Comparison of ENCODE assay signal across 18 mouse cellular contexts in the genomic region with DNA sequence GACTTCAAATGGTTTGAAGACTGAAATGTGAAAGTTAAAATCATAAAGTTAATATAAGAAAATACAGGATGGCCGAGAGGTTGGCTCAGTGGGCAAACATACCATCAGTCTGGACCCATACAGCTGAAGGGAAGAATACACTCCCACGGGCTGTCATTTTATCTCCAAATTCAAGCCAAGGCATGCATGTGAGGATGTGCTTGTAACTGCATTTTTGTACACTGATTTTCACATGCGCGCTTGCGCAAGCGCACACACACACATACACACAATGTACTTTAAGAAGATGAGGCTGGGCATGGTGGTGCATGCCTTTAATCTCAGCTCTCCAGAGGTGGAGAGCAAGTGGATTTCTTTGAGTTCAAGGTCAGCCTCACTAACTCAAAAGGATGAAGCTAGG. TPM values are rescaled to one million over a fixed set of nuclear protein-coding genes. Genes with fewer than 3 reads are reported as not detected.
A peak's percentile ranks its signal among the peaks of the same experiment; 100 is the strongest.
DNase-seq lines count a peak whose midpoint lies in the region; ATAC-seq and TF ChIP-seq lines count a peak whose summit lies in the region.
"Had no signal": no experiment of that assay in that cellular context is flagged by ENCODE, and none has a peak within 500 bp of the region (broad histone marks: within the 10 kb centered on the region; RNA-seq: fewer than 3 reads in every experiment).

No protein-coding gene starts in this region.

- no peaks in the 10 kb centered on the region for H3K4me1 ChIP-seq in kidney, embryonic 15.5 days
- H3K4me1 ChIP-seq in lung, embryonic 14.5 days (ENCODE audit: insufficient read depth): no peaks in the 10 kb centered on the region
- no peaks in the 10 kb centered on the region for H3K4me1 ChIP-seq in lung, postnatal 0 days (ENCODE audit: insufficient read depth, low read depth, low read length)
- peaks cover 4% of the 10 kb centered on the region; the same call in 1 of the 2 replicates for H3K4me1 ChIP-seq in intestine, embryonic 16.5 days (ENCODE audit: control insufficient read depth, insufficient read depth, low read length)
- H3K4me1 ChIP-seq: forebrain, embryonic 13.5 days; heart, embryonic 13.5 days had no signal

- H3K27me3 ChIP-seq in kidney, embryonic 15.5 days: no peaks in the 10 kb centered on the region
- H3K27me3 ChIP-seq in lung, embryonic 14.5 days (ENCODE audit: insufficient read depth, low read length): no peaks in the 10 kb centered on the region
- no peaks in the 10 kb centered on the region for H3K27me3 ChIP-seq in lung, postnatal 0 days (replicated peaks; ENCODE audit: insufficient read depth, low read length)
- no peaks in the 10 kb centered on the region for H3K27me3 ChIP-seq in intestine, embryonic 16.5 days (replicated peaks; ENCODE audit: control insufficient read depth, insufficient read depth, low read length)
- H3K27me3 ChIP-seq: forebrain, embryonic 13.5 days; heart, embryonic 13.5 days had no signal

- peaks cover 40% of the 10 kb centered on the region for H3K36me3 ChIP-seq in kidney, embryonic 15.5 days
- H3K36me3 ChIP-seq in lung, embryonic 14.5 days (ENCODE audit: insufficient read depth): peaks cover 36% of the 10 kb centered on the region
- H3K36me3 ChIP-seq in lung, postnatal 0 days (ENCODE audit: insufficient read depth, low read length): peaks cover 6% of the 10 kb centered on the region; the same call in 1 of the 2 replicates
- peaks cover 15% of the 10 kb centered on the region for H3K36me3 ChIP-seq in intestine, embryonic 16.5 days (ENCODE audit: control insufficient read depth, insufficient read depth, low read length)

- H3K27ac ChIP-seq in kidney, embryonic 15.5 days: peak overlapping the region; percentile 33
- peak overlapping the region; percentile 26; the same call in 1 of the 2 replicates for H3K27ac ChIP-seq in lung, embryonic 14.5 days (ENCODE audit: low read depth)
- no peak overlapping the region for H3K27ac ChIP-seq in lung, postnatal 0 days (ENCODE audit: low read length)
- 0 out of 2 replicates have a peak overlapping the region, but pooled peaks have one; percentile 0 for H3K27ac ChIP-seq in intestine, embryonic 16.5 days (ENCODE audit: low read length)
- H3K27ac ChIP-seq: forebrain, embryonic 13.5 days; heart, embryonic 13.5 days; hindbrain, postnatal 0 days had no signal

- H3K9me3 ChIP-seq in kidney, embryonic 15.5 days (replicated peaks): no peaks in the 10 kb centered on the region
- no peaks in the 10 kb centered on the region for H3K9me3 ChIP-seq in lung, embryonic 14.5 days (ENCODE audit: low read depth, low read length)
- no peaks in the 10 kb centered on the region for H3K9me3 ChIP-seq in lung, postnatal 0 days (ENCODE audit: low read length)
- no peaks in the 10 kb centered on the region for H3K9me3 ChIP-seq in intestine, embryonic 16.5 days (ENCODE audit: control insufficient read depth, low read length)
- H3K9me3 ChIP-seq: forebrain, embryonic 13.5 days; heart, embryonic 13.5 days had no signal

- no peak overlapping the region for H3K4me2 ChIP-seq in kidney, embryonic 15.5 days
- H3K4me2 ChIP-seq in lung, embryonic 14.5 days: no peak overlapping the region
- H3K4me2 ChIP-seq in lung, postnatal 0 days (replicated peaks; ENCODE audit: low read depth, low read length): no peak overlapping the region
- H3K4me2 ChIP-seq in intestine, embryonic 16.5 days (ENCODE audit: low read depth, low read length): no peak overlapping the region
- H3K4me2 ChIP-seq: forebrain, embryonic 13.5 days; heart, embryonic 13.5 days had no signal

- TF ChIP-seq EP300 in lung, postnatal 0 days (IDR thresholded peaks at IDR 0.05): no peak

- TF ChIP-seq CTCF in lung, embryonic 14.5 days (IDR thresholded peaks at IDR 0.05; ENCODE audit: low read depth): no peak
- TF ChIP-seq CTCF in lung, postnatal 0 days (IDR thresholded peaks at IDR 0.05): no peak

- H3K9ac ChIP-seq in kidney, embryonic 15.5 days: no peak overlapping the region
- no peak overlapping the region for H3K9ac ChIP-seq in lung, embryonic 14.5 days
- H3K9ac ChIP-seq in lung, postnatal 0 days (replicated peaks; ENCODE audit: low read depth): no peak overlapping the region
- no peak overlapping the region for H3K9ac ChIP-seq in intestine, embryonic 16.5 days (ENCODE audit: low read depth, low read length)
- H3K9ac ChIP-seq: forebrain, embryonic 13.5 days; heart, embryonic 13.5 days had no signal

- ATAC-seq in kidney, embryonic 15.5 days (replicated peaks; ENCODE audit: low FRiP score): no peak
- no peak for ATAC-seq in lung, embryonic 14.5 days (ENCODE audit: insufficient read depth)
- no peak for ATAC-seq in lung, postnatal 0 days
- 0 out of 2 replicates have a peak, but pooled peaks have one; percentile 11 for ATAC-seq in intestine, embryonic 16.5 days
- ATAC-seq: forebrain, embryonic 13.5 days; hindbrain, postnatal 0 days had no signal

- no peak overlapping the region for H3K4me3 ChIP-seq in kidney, embryonic 15.5 days (replicated peaks)
- H3K4me3 ChIP-seq in lung, embryonic 14.5 days (ENCODE audit: low read depth, low read length): no peak overlapping the region
- no peak overlapping the region for H3K4me3 ChIP-seq in lung, postnatal 0 days (ENCODE audit: low read depth, low read length)
- no peak overlapping the region for H3K4me3 ChIP-seq in intestine, embryonic 16.5 days (ENCODE audit: low read length)
- H3K4me3 ChIP-seq: erythroblast, embryonic 14.5 days; forebrain, embryonic 13.5 days; heart, embryonic 13.5 days had no signal

- 92% methylated on average over 6 of the region's 6 CpGs for WGBS in kidney, embryonic 15.5 days
- 83% methylated on average over 6 of the region's 6 CpGs for WGBS in lung, embryonic 14.5 days
- 88% methylated on average over 6 of the region's 6 CpGs for WGBS in lung, postnatal 0 days
- WGBS in intestine, embryonic 16.5 days: 87% methylated on average over 6 of the region's 6 CpGs

- DNase-seq in kidney, adult 8-10 months: no peak
- DNase-seq in lung, embryonic 14.5 days: no peak
- DNase-seq in lung, postnatal 0 days (ENCODE audit: low spot score): no peak
- no peak for DNase-seq in thymus, postnatal 0 days (ENCODE audit: low spot score)
- DNase-seq in adrenal gland, adult 8-10 months: no peak
- DNase-seq: cerebellum, adult 11 months; cerebellum, adult 9-11 months; heart, postnatal 14 days; layer of hippocampus, adult 9-11 months; midbrain, embryonic 14.5 days; thymus, adult 18-20 months; thymus, postnatal 4 days had no signal

RNA-seq across cellular contexts. Expression of a gene that starts 8.2 kb away (rescaled TPM):
- 25.2 and 25.6 TPM in 2 replicates for polyA plus RNA-seq in kidney, embryonic 15.5 days (2015; fragmentation: Nextera tagmentation; extraction: Ambion mirVana)
- 20.0 and 20.1 TPM in 2 replicates for polyA plus RNA-seq in lung, embryonic 14.5 days (2014; fragmentation: Nextera tagmentation; extraction: Ambion mirVana)
- 10.4 and 11.3 TPM in 2 replicates for polyA plus RNA-seq in lung, postnatal 0 days (2015; fragmentation: Nextera tagmentation; extraction: Ambion mirVana)
- polyA plus RNA-seq in intestine, embryonic 16.5 days (2015; fragmentation: Nextera tagmentation; extraction: Ambion mirVana): 15.2 and 18.4 TPM in 2 replicates
- 30.5 and 31.5 TPM in 2 replicates for polyA plus RNA-seq in thymus, postnatal 0 days (2015; fragmentation: Nextera tagmentation; extraction: Ambion mirVana)
- 10 to 100 TPM in 1 of 4 experiments, 1 to 10 TPM in 3; 7.7 to 11.0 (median 9.6) TPM for total RNA-seq in adrenal gland, adult 8-10 months (2022)

RNA-seq across cellular contexts. Expression of a gene that starts 33.3 kb away (rescaled TPM):
- 25.6 and 27.3 TPM in 2 replicates for polyA plus RNA-seq in kidney, embryonic 15.5 days (2015; fragmentation: Nextera tagmentation; extraction: Ambion mirVana)
- 23.3 and 23.9 TPM in 2 replicates for polyA plus RNA-seq in lung, embryonic 14.5 days (2014; fragmentation: Nextera tagmentation; extraction: Ambion mirVana)
- 13.4 and 15.3 TPM in 2 replicates for polyA plus RNA-seq in lung, postnatal 0 days (2015; fragmentation: Nextera tagmentation; extraction: Ambion mirVana)
- polyA plus RNA-seq in intestine, embryonic 16.5 days (2015; fragmentation: Nextera tagmentation; extraction: Ambion mirVana): 15.9 and 17.2 TPM in 2 replicates
- 7.0 and 7.8 TPM in 2 replicates for polyA plus RNA-seq in thymus, postnatal 0 days (2015; fragmentation: Nextera tagmentation; extraction: Ambion mirVana)
- 10 to 100 TPM; 53.7 to 67.7 (median 58.6) TPM for total RNA-seq in adrenal gland, adult 8-10 months (2022)

RNA-seq across cellular contexts. Expression of a gene that starts 54.7 kb away (rescaled TPM):
- 19.4 and 20.3 TPM in 2 replicates for polyA plus RNA-seq in kidney, embryonic 15.5 days (2015; fragmentation: Nextera tagmentation; extraction: Ambion mirVana)
- 7.8 and 8.6 TPM in 2 replicates for polyA plus RNA-seq in lung, embryonic 14.5 days (2014; fragmentation: Nextera tagmentation; extraction: Ambion mirVana)
- polyA plus RNA-seq in lung, postnatal 0 days (2015; fragmentation: Nextera tagmentation; extraction: Ambion mirVana): 11.6 and 16.0 TPM in 2 replicates
- 11.6 and 12.4 TPM in 2 replicates for polyA plus RNA-seq in intestine, embryonic 16.5 days (2015; fragmentation: Nextera tagmentation; extraction: Ambion mirVana)
- 7.3 and 8.0 TPM in 2 replicates for polyA plus RNA-seq in thymus, postnatal 0 days (2015; fragmentation: Nextera tagmentation; extraction: Ambion mirVana)
- 10 to 100 TPM; 13.4 to 16.2 (median 14.4) TPM for total RNA-seq in adrenal gland, adult 8-10 months (2022)
